Mouse (Mus musculus): ENCODE measurements around the gene Islr. TPM values are rescaled to one million over a fixed set of nuclear protein-coding genes. Genes with fewer than 3 reads are reported as not detected.

Gene Islr
- polyA plus RNA-seq, 1 experiment, result 34.0 TPM

DNA sequence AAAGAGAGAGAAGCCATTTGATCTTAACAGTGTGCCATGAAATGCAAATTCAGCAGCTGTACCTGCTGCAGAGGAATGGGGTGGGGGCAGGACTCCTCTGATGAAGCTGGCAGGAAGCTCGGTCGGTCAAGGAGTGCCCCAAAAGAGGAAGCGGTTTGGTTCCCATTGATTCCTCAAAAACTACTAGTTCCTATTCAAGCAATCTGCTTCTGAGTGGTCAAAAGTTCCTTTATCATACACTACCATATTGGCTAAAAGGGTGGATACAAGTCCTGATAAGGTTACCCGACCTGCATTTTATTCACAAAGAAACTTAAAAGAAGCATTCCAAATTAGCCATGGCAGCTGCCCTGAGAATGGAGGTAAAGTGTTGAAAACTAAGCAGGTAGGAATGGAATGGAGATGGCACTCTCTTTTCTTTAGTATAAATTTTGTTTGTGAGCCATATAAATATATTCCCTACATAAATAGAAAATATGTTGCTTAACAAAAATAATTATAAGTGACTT is 42.0 kb upstream of the Islr start:
- TF ChIP-seq POLR2A (IDR thresholded peaks at IDR 0.05; ENCODE audit: extremely low read depth, insufficient read depth, low read length) (no peak), CTCF (IDR thresholded peaks at IDR 0.05; ENCODE audit: extremely low read depth, insufficient read depth, low read length) (no peak)
- Histone ChIP-seq H3K4me3 (ENCODE audit: insufficient read depth, low read length) (no peak overlapping the region), H3K4me1 (ENCODE audit: control insufficient read depth, insufficient read depth, low read length) (peaks cover 11% of the 10 kb centered on the region), H3K27ac (ENCODE audit: insufficient read depth, low read length) (no peak overlapping the region)

DNA sequence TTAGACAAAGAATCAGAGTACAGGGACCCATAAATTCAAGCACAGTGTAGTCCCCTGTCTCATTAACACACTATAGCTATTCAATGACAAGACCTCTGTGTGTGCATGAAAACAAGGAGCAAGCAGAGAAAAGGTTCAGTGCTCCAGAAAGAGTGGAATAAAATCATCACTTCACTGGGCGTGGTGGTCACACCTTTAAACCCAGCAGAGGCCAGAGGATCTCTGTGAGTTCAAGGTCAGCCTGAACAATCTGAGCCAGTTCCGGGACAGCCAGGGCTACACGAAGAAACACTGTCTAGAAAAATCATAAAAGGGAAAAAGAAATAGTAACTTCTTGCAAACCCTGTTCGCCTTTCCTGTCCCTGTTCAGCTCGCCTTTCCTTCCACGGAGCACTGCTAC is 39.6 kb upstream of the Islr start:
- H3K4me3 ChIP-seq (ENCODE audit: insufficient read depth, low read length), result no peak overlapping the region
- peaks cover 11% of the 10 kb centered on the region for H3K4me1 ChIP-seq (ENCODE audit: control insufficient read depth, insufficient read depth, low read length)
- H3K27ac ChIP-seq (ENCODE audit: insufficient read depth, low read length), result no peak overlapping the region
- TF ChIP-seq CTCF (IDR thresholded peaks at IDR 0.05; ENCODE audit: extremely low read depth, insufficient read depth, low read length) (no peak), POLR2A (IDR thresholded peaks at IDR 0.05; ENCODE audit: extremely low read depth, insufficient read depth, low read length) (no peak)

GRCm38 (mm10) chr9:58242696-58243095 is 38.6 kb upstream of the Islr start:
- no peak for TF ChIP-seq CTCF (IDR thresholded peaks at IDR 0.05; ENCODE audit: extremely low read depth, insufficient read depth, low read length)
- TF ChIP-seq POLR2A (IDR thresholded peaks at IDR 0.05; ENCODE audit: extremely low read depth, insufficient read depth, low read length), result no peak
- Histone ChIP-seq H3K4me3 (ENCODE audit: insufficient read depth, low read length) (no peak overlapping the region), H3K4me1 (ENCODE audit: control insufficient read depth, insufficient read depth, low read length) (peaks cover 11% of the 10 kb centered on the region), H3K27ac (ENCODE audit: insufficient read depth, low read length) (0 out of 2 replicates have a peak overlapping the region, but pooled peaks have one; percentile 73)

DNA sequence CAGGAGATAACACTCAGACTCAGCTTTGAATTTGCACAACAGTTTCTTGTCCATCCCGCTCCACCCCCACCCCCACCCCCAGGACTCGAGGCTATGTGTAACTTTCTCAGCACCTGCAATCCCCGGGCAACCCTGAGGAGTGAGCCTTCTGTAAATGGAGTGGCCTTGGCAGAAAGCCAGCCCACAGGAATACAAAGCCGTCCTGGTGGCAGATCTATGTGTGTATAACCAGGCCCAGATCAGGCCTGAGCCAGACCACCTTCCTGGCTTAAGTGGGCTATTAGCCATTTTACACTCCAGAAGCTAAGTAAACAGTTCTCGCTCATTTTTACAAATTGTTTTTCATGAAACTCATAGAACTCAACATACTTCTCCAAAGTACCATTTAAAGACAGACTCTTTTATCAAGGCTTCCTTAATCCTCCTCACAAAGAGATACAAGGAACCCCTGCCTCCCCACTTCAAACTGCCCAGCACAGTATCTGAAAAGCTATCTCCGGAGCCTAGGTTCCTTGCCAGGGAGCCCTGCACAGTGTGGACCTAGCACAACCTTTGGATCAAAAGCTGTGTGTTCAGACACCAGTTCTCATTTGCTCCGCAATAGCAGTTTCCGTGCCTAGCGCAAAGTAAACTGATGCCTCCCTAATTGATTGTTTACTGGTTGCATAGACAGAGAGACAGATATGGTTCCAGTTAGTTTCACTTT is 37.8 kb upstream of the Islr start:
- Histone ChIP-seq H3K4me1 (ENCODE audit: control insufficient read depth, insufficient read depth, low read length) (peaks cover 11% of the 10 kb centered on the region), H3K27ac (ENCODE audit: insufficient read depth, low read length) (0 out of 2 replicates have a peak overlapping the region, but pooled peaks have one; percentile 73), H3K4me3 (ENCODE audit: insufficient read depth, low read length) (no peak overlapping the region)
- TF ChIP-seq POLR2A (IDR thresholded peaks at IDR 0.05; ENCODE audit: extremely low read depth, insufficient read depth, low read length) (no peak), CTCF (IDR thresholded peaks at IDR 0.05; ENCODE audit: extremely low read depth, insufficient read depth, low read length) (no peak)

DNA sequence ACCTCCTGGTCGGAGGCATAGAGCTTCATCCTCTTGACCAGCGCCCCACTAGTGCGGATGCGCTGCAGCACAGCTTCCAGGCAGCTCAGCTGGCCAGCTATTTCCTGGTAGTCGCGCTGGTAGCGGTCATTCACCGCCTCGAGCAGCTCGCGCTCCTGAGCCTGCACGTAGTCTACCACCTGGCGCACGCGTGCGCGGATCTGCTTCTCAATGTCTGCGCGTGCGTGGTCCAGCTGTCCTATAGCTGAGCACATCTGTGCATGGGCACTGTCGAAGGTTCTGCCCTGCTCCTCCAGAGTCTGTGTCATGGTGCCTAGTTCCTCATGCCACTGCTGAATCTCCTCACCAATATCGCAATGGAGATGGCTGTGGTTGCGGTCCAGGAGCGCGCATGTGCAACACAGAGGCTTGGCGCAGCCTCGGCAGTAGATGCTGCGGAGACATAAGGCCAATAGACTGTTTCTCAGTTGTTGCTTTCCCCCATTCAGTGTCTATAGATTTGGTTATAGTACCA is 30.5 kb upstream of the Islr start:
- Histone ChIP-seq H3K4me3 (ENCODE audit: insufficient read depth, low read length) (no peak overlapping the region), H3K27ac (ENCODE audit: insufficient read depth, low read length) (no peak overlapping the region), H3K4me1 (ENCODE audit: control insufficient read depth, insufficient read depth, low read length) (no peaks in the 10 kb centered on the region)
- TF ChIP-seq CTCF (IDR thresholded peaks at IDR 0.05; ENCODE audit: extremely low read depth, insufficient read depth, low read length) (no peak), POLR2A (IDR thresholded peaks at IDR 0.05; ENCODE audit: extremely low read depth, insufficient read depth, low read length) (no peak)

DNA sequence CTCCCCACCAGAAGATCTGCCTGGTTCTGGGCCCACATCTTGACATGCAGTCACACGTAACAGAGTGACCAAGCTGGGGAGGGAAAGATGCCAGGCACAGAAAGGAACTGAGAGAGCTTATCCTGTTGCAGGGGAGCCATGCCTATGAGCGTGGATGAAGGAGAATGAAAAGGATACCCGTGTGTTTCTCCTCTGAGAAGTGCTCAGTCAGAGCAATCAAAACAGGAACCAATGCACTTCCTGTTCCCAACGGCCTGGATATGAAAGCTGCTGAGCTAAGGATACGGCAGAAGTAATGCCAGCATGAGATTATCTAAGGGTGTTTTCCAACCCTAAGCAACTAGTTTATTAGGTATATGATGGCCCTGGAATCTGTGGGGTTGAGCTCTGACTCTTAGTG is 28.3 kb upstream of the Islr start:
- Histone ChIP-seq H3K27ac (ENCODE audit: insufficient read depth, low read length) (no peak overlapping the region), H3K4me1 (ENCODE audit: control insufficient read depth, insufficient read depth, low read length) (no peaks in the 10 kb centered on the region), H3K4me3 (ENCODE audit: insufficient read depth, low read length) (no peak overlapping the region)
- TF ChIP-seq CTCF (IDR thresholded peaks at IDR 0.05; ENCODE audit: extremely low read depth, insufficient read depth, low read length) (no peak), POLR2A (IDR thresholded peaks at IDR 0.05; ENCODE audit: extremely low read depth, insufficient read depth, low read length) (no peak)

DNA sequence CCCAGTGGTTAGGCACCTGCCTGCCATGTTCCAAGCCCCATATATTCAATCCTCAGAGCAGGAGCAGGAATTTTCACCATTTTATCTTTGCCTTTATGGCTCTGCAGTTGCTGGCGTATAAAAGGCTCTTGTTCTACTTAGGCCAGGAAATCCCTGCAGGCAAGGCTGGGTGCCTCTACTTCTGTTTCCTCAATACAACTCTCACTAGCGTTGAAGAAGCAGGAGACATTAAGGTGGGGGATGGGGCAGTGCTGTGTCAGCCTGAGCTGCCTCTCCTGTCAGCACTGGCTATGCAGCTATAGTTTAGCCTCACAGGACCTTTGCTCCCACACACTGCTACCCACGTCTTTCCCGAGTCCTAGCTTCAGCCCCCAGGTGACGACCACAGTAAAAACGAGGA is 27.6 kb upstream of the Islr start:
- Histone ChIP-seq H3K4me1 (ENCODE audit: control insufficient read depth, insufficient read depth, low read length) (no peaks in the 10 kb centered on the region), H3K4me3 (ENCODE audit: insufficient read depth, low read length) (no peak overlapping the region), H3K27ac (ENCODE audit: insufficient read depth, low read length) (no peak overlapping the region)
- TF ChIP-seq CTCF (IDR thresholded peaks at IDR 0.05; ENCODE audit: extremely low read depth, insufficient read depth, low read length) (no peak), POLR2A (IDR thresholded peaks at IDR 0.05; ENCODE audit: extremely low read depth, insufficient read depth, low read length) (no peak)

GRCm38 (mm10) chr9:58228777-58229466 is 24.8 kb upstream of the Islr start:
- Histone ChIP-seq H3K27ac (ENCODE audit: insufficient read depth, low read length) (no peak overlapping the region), H3K4me3 (ENCODE audit: insufficient read depth, low read length) (no peak overlapping the region), H3K4me1 (ENCODE audit: control insufficient read depth, insufficient read depth, low read length) (no peaks in the 10 kb centered on the region)
- TF ChIP-seq POLR2A (IDR thresholded peaks at IDR 0.05; ENCODE audit: extremely low read depth, insufficient read depth, low read length), result no peak
- no peak for TF ChIP-seq CTCF (IDR thresholded peaks at IDR 0.05; ENCODE audit: extremely low read depth, insufficient read depth, low read length)

DNA sequence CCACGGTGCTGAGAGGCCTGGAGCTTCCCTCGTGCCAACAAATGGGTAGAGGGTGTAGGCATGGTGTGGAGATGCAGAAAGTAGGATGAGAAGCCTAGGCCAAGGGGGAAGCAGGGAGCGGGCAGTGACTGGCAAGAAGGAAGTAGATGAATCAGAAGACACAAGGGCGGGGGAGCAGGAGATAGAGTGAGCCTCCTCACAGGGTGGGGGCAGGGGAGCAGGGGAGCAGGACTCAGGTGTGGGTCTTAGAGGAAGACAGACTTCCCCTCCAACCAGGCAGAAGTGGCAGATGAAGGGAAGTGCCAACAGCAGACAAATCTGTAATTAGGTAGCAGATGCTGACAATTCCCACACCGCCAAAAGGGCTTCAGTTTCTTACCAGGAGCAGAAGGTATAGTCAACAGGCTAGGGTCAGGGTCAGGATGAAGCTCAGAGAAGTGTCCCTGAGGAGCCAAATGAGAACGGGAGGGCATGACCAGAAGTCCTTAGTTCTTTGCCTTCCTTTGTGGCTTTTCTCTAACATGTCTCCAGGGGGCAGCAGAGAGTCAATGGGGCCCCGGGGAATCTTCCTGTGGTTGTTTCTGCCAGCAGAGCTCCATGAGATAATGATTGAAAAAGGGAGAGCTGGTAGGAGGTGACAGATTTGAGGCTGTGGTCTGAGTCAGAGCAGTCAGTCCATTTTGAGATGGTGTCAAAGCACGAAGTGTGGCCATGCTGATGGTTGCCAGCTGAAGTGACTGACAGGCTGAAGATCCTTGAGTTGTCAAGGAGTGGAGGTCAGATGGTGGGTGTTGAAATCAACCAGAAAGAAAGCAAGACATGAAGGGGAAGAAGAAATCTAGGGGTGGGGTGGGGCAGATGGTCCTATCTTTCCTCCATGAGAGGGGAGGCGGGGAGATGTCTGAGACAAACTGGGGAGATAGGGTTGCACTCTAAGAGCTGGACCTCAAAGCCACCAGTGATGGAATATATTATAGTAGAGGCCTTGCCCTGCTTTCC is 22.1 kb upstream of the Islr start:
- Histone ChIP-seq H3K27ac (ENCODE audit: insufficient read depth, low read length) (no peak overlapping the region), H3K4me1 (ENCODE audit: control insufficient read depth, insufficient read depth, low read length) (no peaks in the 10 kb centered on the region), H3K4me3 (ENCODE audit: insufficient read depth, low read length) (no peak overlapping the region)
- TF ChIP-seq POLR2A (IDR thresholded peaks at IDR 0.05; ENCODE audit: extremely low read depth, insufficient read depth, low read length) (no peak), CTCF (IDR thresholded peaks at IDR 0.05; ENCODE audit: extremely low read depth, insufficient read depth, low read length) (peak; percentile 68)

All from cortical plate, adult 2 months (tissue).